Mouse (Mus musculus) kidney, embryonic 14.5 days (tissue): Measurements from ENCODE around the gene Phldb2. TPM values are rescaled to one million over a fixed set of nuclear protein-coding genes. Genes with fewer than 3 reads are reported as not detected.

Experiments
- ATAC-seq: fragments of 200-750 bp; cut with Nextera tagmentation; 2 replicates; pipeline ENCODE4 v1.8.0; 2017; ENCODE audit warnings: moderate number of reproducible peaks, mild to moderate bottlenecking, moderate TSS enrichment, moderate library complexity; ENCODE audit not compliant: low FRiP score, low TSS enrichment
- H3K27ac ChIP-seq: fragments of 300-500 bp; sonication (generic); 2 replicates; pipeline ENCODE4 v1.5.1; 2014; ENCODE audit warnings: low read depth, mild to moderate bottlenecking, low read length, moderate library complexity, mixed read lengths
- H3K27me3 ChIP-seq: fragments of 300-500 bp; sonication (generic); 2 replicates; pipeline ENCODE4 v1.6.1; 2014; ENCODE audit warnings: mild to moderate bottlenecking, low read length; ENCODE audit not compliant: control insufficient read depth, insufficient read depth
- H3K36me3 ChIP-seq: fragments of 300-500 bp; sonication (generic); 2 replicates; pipeline ENCODE4 v1.6.1; 2014; ENCODE audit warnings: low read length, mixed read lengths; ENCODE audit not compliant: control insufficient read depth, insufficient read depth
- H3K4me1 ChIP-seq: fragments of 300-500 bp; sonication (generic); 2 replicates; pipeline ENCODE4 v1.6.1; 2014; ENCODE audit warnings: low read length, mixed read lengths; ENCODE audit not compliant: control insufficient read depth, insufficient read depth
- H3K4me2 ChIP-seq: fragments of 300-500 bp; sonication (generic); replicated peaks from 2 replicates; pipeline ENCODE4 v1.6.1; 2014; ENCODE audit warnings: low read depth, mild to moderate bottlenecking, low read length
- H3K4me3 ChIP-seq: fragments of 300-500 bp; sonication (generic); 2 replicates; pipeline ENCODE4 v1.5.1; 2014; ENCODE audit warnings: mild to moderate bottlenecking, low read length
- H3K9ac ChIP-seq: fragments of 300-500 bp; sonication (generic); 2 replicates; pipeline ENCODE4 v1.6.1; 2014; ENCODE audit warnings: low read depth, mild to moderate bottlenecking, low read length, moderate library complexity
- H3K9me3 ChIP-seq: fragments of 300-500 bp; sonication (generic); 2 replicates; pipeline ENCODE4 v1.6.1; 2016; ENCODE audit warnings: low read length; ENCODE audit not compliant: control insufficient read depth
- WGBS: fragments of 180-500 bp; shearing (Covaris S2); extraction: QIAGEN DNeasy Blood & Tissue Kit; methylation state at CpG from one replicate; pipeline ENCODE4 v1.1.7; 2014; 5-methylcytosine and 5-hydroxymethylcytosine counted together
- polyA plus RNA-seq: library from polyadenylated mRNA; unstranded; fragments of >200 nt; fragmentation: Nextera tagmentation; extraction: Ambion mirVana; gene quantifications from 2 replicates; pipeline ENCODE4 v1.2.1, GENCODE M21; 2014

Phldb2 gene
- polyA plus RNA-seq, 1 experiment from 2014 or later = 79.3 TPM

GRCm38 (mm10) chr16:45976251-45976650, 22.9 kb upstream of the Phldb2 start:
- no peak for ATAC-seq
- no peaks in the 10 kb centered on the region for H3K4me1 ChIP-seq
- 90% methylated on average over 1 of the region's 1 CpGs for WGBS
- H3K4me3 ChIP-seq = no peak overlapping the region
- no peaks in the 10 kb centered on the region for H3K9me3 ChIP-seq
- no peak overlapping the region for H3K4me2 ChIP-seq
- H3K27ac ChIP-seq = no peak overlapping the region
- H3K36me3 ChIP-seq = no peaks in the 10 kb centered on the region
- no peak overlapping the region for H3K9ac ChIP-seq
- H3K27me3 ChIP-seq = no peaks in the 10 kb centered on the region

GRCm38 (mm10) chr16:45973959-45974686, 20.7 kb upstream of the Phldb2 start:
- ATAC-seq = no peak
- no peaks in the 10 kb centered on the region for H3K36me3 ChIP-seq
- no peaks in the 10 kb centered on the region for H3K27me3 ChIP-seq
- WGBS = 69% methylated on average over 9 of the region's 9 CpGs
- no peak overlapping the region for H3K27ac ChIP-seq
- H3K4me3 ChIP-seq = no peak overlapping the region
- H3K9me3 ChIP-seq = no peaks in the 10 kb centered on the region
- H3K4me2 ChIP-seq = no peak overlapping the region
- H3K9ac ChIP-seq = no peak overlapping the region
- H3K4me1 ChIP-seq = no peaks in the 10 kb centered on the region

GRCm38 (mm10) chr16:45970187-45970586, 16.8 kb upstream of the Phldb2 start:
- Histone ChIP-seq H3K27ac (no peak overlapping the region), H3K27me3 (no peaks in the 10 kb centered on the region), H3K9me3 (no peaks in the 10 kb centered on the region), H3K36me3 (no peaks in the 10 kb centered on the region), H3K4me2 (no peak overlapping the region), H3K4me1 (peaks cover 9% of the 10 kb centered on the region; the same call in 1 of the 2 replicates), H3K4me3 (no peak overlapping the region), H3K9ac (no peak overlapping the region)
- no peak for ATAC-seq
- WGBS = 88% methylated on average over 2 of the region's 2 CpGs

GRCm38 (mm10) chr16:45968716-45969115, 15.3 kb upstream of the Phldb2 start:
- Histone ChIP-seq H3K4me1 (peaks cover 9% of the 10 kb centered on the region; the same call in 1 of the 2 replicates), H3K27me3 (no peaks in the 10 kb centered on the region), H3K9me3 (no peaks in the 10 kb centered on the region), H3K9ac (no peak overlapping the region), H3K36me3 (no peaks in the 10 kb centered on the region), H3K4me2 (no peak overlapping the region), H3K27ac (no peak overlapping the region), H3K4me3 (no peak overlapping the region)
- 69% methylated on average over 5 of the region's 5 CpGs for WGBS
- ATAC-seq = no peak

GRCm38 (mm10) chr16:45967471-45967870, 14.1 kb upstream of the Phldb2 start:
- Histone ChIP-seq H3K4me2 (no peak overlapping the region), H3K27me3 (no peaks in the 10 kb centered on the region), H3K4me1 (peaks cover 16% of the 10 kb centered on the region), H3K9ac (no peak overlapping the region), H3K9me3 (no peaks in the 10 kb centered on the region), H3K36me3 (no peaks in the 10 kb centered on the region), H3K27ac (no peak overlapping the region), H3K4me3 (no peak overlapping the region)
- ATAC-seq = peak; percentile 78
- WGBS = 16% methylated on average over 7 of the region's 7 CpGs

GRCm38 (mm10) chr16:45966604-45967003, 13.2 kb upstream of the Phldb2 start:
- no peaks in the 10 kb centered on the region for H3K36me3 ChIP-seq
- no peaks in the 10 kb centered on the region for H3K9me3 ChIP-seq
- H3K9ac ChIP-seq = no peak overlapping the region
- peaks cover 18% of the 10 kb centered on the region for H3K4me1 ChIP-seq
- 0 out of 2 replicates have a peak overlapping the region, but pooled peaks have one; percentile 24 for H3K27ac ChIP-seq
- H3K27me3 ChIP-seq = no peaks in the 10 kb centered on the region
- H3K4me2 ChIP-seq = no peak overlapping the region
- H3K4me3 ChIP-seq = no peak overlapping the region
- no peak for ATAC-seq
- 51% methylated on average over 5 of the region's 5 CpGs for WGBS

GRCm38 (mm10) chr16:45964777-45965176, 11.4 kb upstream of the Phldb2 start:
- Histone ChIP-seq H3K36me3 (no peaks in the 10 kb centered on the region), H3K4me2 (no peak overlapping the region), H3K27ac (no peak overlapping the region), H3K4me1 (peaks cover 18% of the 10 kb centered on the region), H3K9me3 (no peaks in the 10 kb centered on the region), H3K27me3 (no peaks in the 10 kb centered on the region), H3K9ac (no peak overlapping the region), H3K4me3 (no peak overlapping the region)
- 91% methylated on average over 6 of the region's 6 CpGs for whole genome bisulfite sequencing
- ATAC-seq = no peak

GRCm38 (mm10) chr16:45963837-45964236, 10.4 kb upstream of the Phldb2 start:
- WGBS = 84% methylated on average over 8 of the region's 8 CpGs
- H3K27ac ChIP-seq = no peak overlapping the region
- H3K4me3 ChIP-seq = no peak overlapping the region
- H3K27me3 ChIP-seq = no peaks in the 10 kb centered on the region
- no peaks in the 10 kb centered on the region for H3K9me3 ChIP-seq
- no peak overlapping the region for H3K9ac ChIP-seq
- no peak for ATAC-seq
- H3K36me3 ChIP-seq = no peaks in the 10 kb centered on the region
- H3K4me2 ChIP-seq = no peak overlapping the region
- peaks cover 18% of the 10 kb centered on the region for H3K4me1 ChIP-seq

- Histone ChIP-seq H3K4me2 (no peak overlapping the region), H3K4me1 (peaks cover 18% of the 10 kb centered on the region), H3K9me3 (no peaks in the 10 kb centered on the region), H3K27me3 (no peaks in the 10 kb centered on the region), H3K9ac (no peak overlapping the region), H3K36me3 (no peaks in the 10 kb centered on the region), H3K4me3 (no peak overlapping the region), H3K27ac (no peak overlapping the region)
- no peak; the same call in 1 of the 2 replicates for ATAC-seq
- WGBS = 28% methylated on average over 5 of the region's 5 CpGs
Measured at GRCm38 (mm10) chr16:45963088-45963487, 9.7 kb upstream of the Phldb2 start.
